Mouse (Mus musculus) thymus, adult 2 months (tissue): Measurements from ENCODE around the gene Bnip3. TPM values are rescaled to one million over a fixed set of nuclear protein-coding genes. Genes with fewer than 3 reads are reported as not detected.

Experiments
- DNase-seq: peaks from one replicate; pipeline ENCODE4 v3.0.0; 2021
- H3K27ac ChIP-seq: fragments of 200-500 bp; 2 replicates; pipeline ENCODE4 v1.5.1; 2012; ENCODE audit warnings: low read length, control low read depth; ENCODE audit not compliant: control insufficient read depth, insufficient read depth
- H3K27me3 ChIP-seq: fragments of 200-500 bp; 2 replicates; pipeline ENCODE4 v1.6.1; 2012; ENCODE audit warnings: mild to moderate bottlenecking, low read length, moderate library complexity, mixed read lengths; ENCODE audit not compliant: control insufficient read depth, insufficient read depth
- H3K36me3 ChIP-seq: fragments of 200-500 bp; 2 replicates; pipeline ENCODE4 v1.6.1; 2012; ENCODE audit warnings: mild to moderate bottlenecking, low read length, moderate library complexity; ENCODE audit not compliant: control insufficient read depth, insufficient read depth
- H3K4me1 ChIP-seq: fragments of 200-500 bp; replicated peaks from 2 replicates; pipeline ENCODE4 v1.6.1; 2012; ENCODE audit warnings: low read length; ENCODE audit not compliant: control insufficient read depth, insufficient read depth
- H3K4me3 ChIP-seq: fragments of 200-500 bp; 2 replicates; pipeline ENCODE4 v1.5.1; 2012; ENCODE audit warnings: mild to moderate bottlenecking, low read length, control low read depth, moderate library complexity; ENCODE audit not compliant: control insufficient read depth, insufficient read depth
- CTCF ChIP-seq: fragments of 200-500 bp; IDR thresholded peaks from 2 replicates; pipeline ENCODE4 v1.5.1; 2012; ENCODE audit warnings: mild to moderate bottlenecking, control low read depth, low read length, moderate library complexity, borderline replicate concordance; ENCODE audit not compliant: control insufficient read depth, poor library complexity, insufficient read depth; ENCODE audit errors: extremely low read depth
- POLR2A ChIP-seq: fragments of 200-500 bp; IDR thresholded peaks from 2 replicates; pipeline ENCODE4 v1.6.1; 2012; ENCODE audit warnings: mild to moderate bottlenecking, low read length, control low read depth, moderate library complexity; ENCODE audit not compliant: control insufficient read depth, poor library complexity, insufficient read depth; ENCODE audit errors: extremely low read depth
- WGBS: fragments of 180-500 bp; shearing (Covaris S2); methylation state at CpG from one replicate; pipeline ENCODE4 v1.1.7; 2018; 5-methylcytosine and 5-hydroxymethylcytosine counted together
- polyA plus RNA-seq: library from polyadenylated mRNA; depleted of rRNA; stranded (reverse); fragments of >200 nt; gene quantifications from 2 replicates; pipeline ENCODE4 v1.2.3, GENCODE M21; 2012

Bnip3 gene
- polyA plus RNA-seq, 1 experiment = 13.7 TPM

- Histone ChIP-seq H3K36me3 (no peaks in the 10 kb centered on the region), H3K27me3 (no peaks in the 10 kb centered on the region), H3K27ac (no peak overlapping the region), H3K4me3 (no peak overlapping the region), H3K4me1 (peaks cover 4% of the 10 kb centered on the region; the same call in 1 of the 2 replicates)
- TF ChIP-seq CTCF = no peak
- TF ChIP-seq POLR2A = no peak
- DNase-seq = peak; percentile 26
- WGBS = 23% methylated on average over 3 of the region's 3 CpGs
Measured at GRCm38 (mm10) chr7:138923756-138924425, 14.6 kb upstream of the Bnip3 start.

GRCm38 (mm10) chr7:138921611-138922010, 12.3 kb upstream of the Bnip3 start:
- WGBS = 94% methylated on average over 8 of the region's 8 CpGs
- no peaks in the 10 kb centered on the region for H3K27me3 ChIP-seq
- H3K27ac ChIP-seq = no peak overlapping the region
- no peak for TF ChIP-seq POLR2A
- TF ChIP-seq CTCF = no peak
- peaks cover 4% of the 10 kb centered on the region; the same call in 1 of the 2 replicates for H3K4me1 ChIP-seq
- H3K36me3 ChIP-seq = no peaks in the 10 kb centered on the region
- H3K4me3 ChIP-seq = no peak overlapping the region
- DNase-seq = no peak

GRCm38 (mm10) chr7:138919156-138919944, 10.0 kb upstream of the Bnip3 start:
- peak overlapping the region; percentile 43 for H3K4me3 ChIP-seq

GRCm38 (mm10) chr7:138913616-138914015, 4.3 kb upstream of the Bnip3 start:
- H3K4me1 ChIP-seq = peaks cover 4% of the 10 kb centered on the region
- no peak overlapping the region for H3K27ac ChIP-seq
- 91% methylated on average over 3 of the region's 3 CpGs for WGBS
- TF ChIP-seq CTCF = no peak
- TF ChIP-seq POLR2A = no peak
- DNase-seq = no peak
- H3K36me3 ChIP-seq = no peaks in the 10 kb centered on the region
- H3K4me3 ChIP-seq = no peak overlapping the region
- H3K27me3 ChIP-seq = no peaks in the 10 kb centered on the region; the same call in 1 of the 2 replicates

More at GRCm38 (mm10) chr7:138919156-138919944, 10.0 kb upstream of the Bnip3 start:
- DNase-seq = no peak
- Histone ChIP-seq H3K27me3 (no peaks in the 10 kb centered on the region), H3K4me1 (peaks cover 4% of the 10 kb centered on the region; the same call in 1 of the 2 replicates), H3K36me3 (no peaks in the 10 kb centered on the region), H3K27ac (no peak overlapping the region; the same call in 1 of the 2 replicates)
- no peak for TF ChIP-seq CTCF
- WGBS = 3% methylated on average over 26 of the region's 26 CpGs

- Histone ChIP-seq H3K27ac (no peak overlapping the region), H3K27me3 (no peaks in the 10 kb centered on the region; the same call in 1 of the 2 replicates), H3K4me3 (no peak overlapping the region), H3K4me1 (peaks cover 4% of the 10 kb centered on the region), H3K36me3 (no peaks in the 10 kb centered on the region)
- no peak for DNase-seq
- WGBS = 36% methylated on average over 7 of the region's 7 CpGs
- TF ChIP-seq CTCF (no peak), POLR2A (no peak)
Measured at GRCm38 (mm10) chr7:138910193-138910562, 859 bp upstream of the Bnip3 start.

- no peak overlapping the region for H3K27ac ChIP-seq
- no peaks in the 10 kb centered on the region for H3K36me3 ChIP-seq
- TF ChIP-seq POLR2A = no peak
- TF ChIP-seq CTCF = no peak
- no peak for DNase-seq
- no peaks in the 10 kb centered on the region; the same call in 1 of the 2 replicates for H3K27me3 ChIP-seq
- H3K4me3 ChIP-seq = peak overlapping the region; percentile 85
- H3K4me1 ChIP-seq = peaks cover 4% of the 10 kb centered on the region
- WGBS = 18% methylated on average over 10 of the region's 10 CpGs
Measured at GRCm38 (mm10) chr7:138908768-138909276, 497 bp downstream of the Bnip3 start.
